In the genomic region with DNA sequence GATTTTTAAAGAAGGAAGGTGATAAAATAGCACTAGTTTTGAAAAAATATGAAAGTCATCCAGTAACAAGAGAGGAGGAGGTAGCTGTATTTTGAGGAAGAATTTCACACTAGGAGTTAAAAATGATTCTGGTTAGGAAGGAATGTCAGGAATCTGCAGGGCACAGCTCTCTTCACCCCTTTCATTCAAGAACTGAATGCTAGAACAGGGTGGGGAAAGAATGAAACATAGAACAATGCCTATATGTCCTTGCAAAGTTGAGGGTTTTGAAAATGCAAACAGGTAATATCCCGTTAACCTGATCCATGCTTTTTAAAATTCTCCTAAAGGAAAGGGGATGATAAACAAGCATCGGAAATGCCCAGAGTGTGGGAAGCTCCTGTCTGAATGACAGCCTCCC, we compare ENCODE assay signal across 27 mouse cellular contexts. TPM values are rescaled to one million over a fixed set of nuclear protein-coding genes. Genes with fewer than 3 reads are reported as not detected.
DNase-seq lines count a peak whose midpoint lies in the region; ATAC-seq and TF ChIP-seq lines count a peak whose summit lies in the region.
"Had no signal": no experiment of that assay in that cellular context is flagged by ENCODE, and none has a peak within 500 bp of the region (broad histone marks: within the 10 kb centered on the region; RNA-seq: fewer than 3 reads in every experiment).

No protein-coding gene starts in this region.

- WGBS in heart, embryonic 13.5 days = 43% methylated on average over 2 of the region's 2 CpGs
- 17% methylated on average over 2 of the region's 2 CpGs for WGBS in lung, embryonic 16.5 days
- 39% methylated on average over 2 of the region's 2 CpGs for WGBS in lung, adult 2 months

- H3K36me3 ChIP-seq in heart, embryonic 13.5 days = no peaks in the 10 kb centered on the region
- H3K36me3 ChIP-seq in lung, embryonic 16.5 days (ENCODE audit: control insufficient read depth, insufficient read depth, low read length) = no peaks in the 10 kb centered on the region
- H3K36me3 ChIP-seq: heart, embryonic 15.5 days; limb, embryonic 13.5 days; neural tube, embryonic 12.5 days had no signal

- H3K4me2 ChIP-seq in heart, embryonic 13.5 days = peak overlapping the region; percentile 19
- H3K4me2 ChIP-seq in lung, embryonic 16.5 days (ENCODE audit: low read depth, low read length) = no peak overlapping the region
- H3K4me2 ChIP-seq: heart, embryonic 15.5 days; hindbrain, embryonic 14.5 days; limb, embryonic 13.5 days; liver, embryonic 11.5 days; midbrain, embryonic 11.5 days; neural tube, embryonic 12.5 days had no signal

- H3K9ac ChIP-seq in heart, embryonic 13.5 days = no peak overlapping the region
- H3K9ac ChIP-seq in lung, embryonic 16.5 days (ENCODE audit: low read length) = no peak overlapping the region
- H3K9ac ChIP-seq: heart, embryonic 15.5 days; hindbrain, embryonic 14.5 days; limb, embryonic 13.5 days; neural tube, embryonic 12.5 days had no signal

- intact Hi-C loops in heart, postnatal 25 days (cut with DNase I) = no loop called here

- no peak for TF ChIP-seq CTCF in lung, adult 2 months (IDR thresholded peaks at IDR 0.05; ENCODE audit: insufficient read depth, low read length)

- no peak for DNase-seq in heart, postnatal 25 days (ENCODE audit: low spot score)
- no peak for DNase-seq in lung, adult 2 months
- peak; percentile 55 for DNase-seq in R1 (ENCODE audit: low read depth, low spot score)
- DNase-seq in adrenal gland, adult (ENCODE audit: inconsistent age in 2 of 2, low spot score in 1 of 2) = no peak
- DNase-seq in kidney, postnatal 10 days = no peak
- DNase-seq: cerebellum, adult 2 months; cerebellum, postnatal 14 days; gastrocnemius, adult 2 months; heart, adult 2 months; kidney, postnatal 36 days; right cerebral cortex, adult 18-20 months; spleen, adult 18-20 months; thymus, postnatal 25 days had no signal

- H3K27ac ChIP-seq in heart, embryonic 13.5 days (replicated peaks) = no peak overlapping the region
- no peak overlapping the region for H3K27ac ChIP-seq in lung, embryonic 16.5 days (ENCODE audit: low read length)
- H3K27ac ChIP-seq: gastrocnemius, adult 2 months; heart, adult 2 months; heart, embryonic 15.5 days; hindbrain, embryonic 14.5 days; layer of hippocampus, adult 2 months; left cerebral cortex, adult 2 months; limb, embryonic 13.5 days; neural tube, embryonic 12.5 days had no signal

- no peaks in the 10 kb centered on the region for H3K9me3 ChIP-seq in heart, embryonic 13.5 days
- no peaks in the 10 kb centered on the region for H3K9me3 ChIP-seq in lung, embryonic 16.5 days (ENCODE audit: control insufficient read depth, low read length)
- H3K9me3 ChIP-seq: heart, embryonic 15.5 days; limb, embryonic 13.5 days; neural tube, embryonic 12.5 days had no signal

- no peak for TF ChIP-seq POLR2A in lung, adult 2 months (IDR thresholded peaks at IDR 0.05; ENCODE audit: borderline replicate concordance, extremely low read depth, low read depth, low read length)

- H3K4me1 ChIP-seq in heart, embryonic 13.5 days = peaks cover 43% of the 10 kb centered on the region
- H3K4me1 ChIP-seq in lung, embryonic 16.5 days (replicated peaks; ENCODE audit: control insufficient read depth, insufficient read depth, low read length) = peaks cover 6% of the 10 kb centered on the region
- peaks cover 2% of the 10 kb centered on the region for H3K4me1 ChIP-seq in lung, adult 2 months (ENCODE audit: control insufficient read depth, insufficient read depth, low read length)
- H3K4me1 ChIP-seq: neural tube, embryonic 12.5 days had no signal

- no peaks in the 10 kb centered on the region for H3K27me3 ChIP-seq in heart, embryonic 13.5 days (replicated peaks)
- H3K27me3 ChIP-seq in lung, embryonic 16.5 days (ENCODE audit: control insufficient read depth, insufficient read depth, low read depth, low read length) = no peaks in the 10 kb centered on the region
- H3K27me3 ChIP-seq: heart, embryonic 15.5 days; limb, embryonic 13.5 days; neural tube, embryonic 12.5 days had no signal

- ATAC-seq in heart, embryonic 13.5 days (ENCODE audit: extremely low read depth, insufficient number of reproducible peaks, low FRiP score, low TSS enrichment) = no peak
- ATAC-seq in lung, embryonic 16.5 days (ENCODE audit: low read depth) = peak; percentile 56; the same call in 1 of the 2 replicates
- ATAC-seq: CD4-positive, CD25-positive, alpha-beta regulatory T cell, adult 4 months; forebrain, embryonic 14.5 days; intestine, postnatal 0 days; midbrain, embryonic 16.5 days had no signal

- no peak overlapping the region for H3K4me3 ChIP-seq in heart, embryonic 13.5 days
- H3K4me3 ChIP-seq in lung, embryonic 16.5 days (ENCODE audit: low read length) = no peak overlapping the region
- H3K4me3 ChIP-seq in lung, adult 2 months (replicated peaks; ENCODE audit: extremely low read depth, low read depth, low read length) = no peak overlapping the region
- H3K4me3 ChIP-seq: gastrocnemius, adult 2 months; heart, adult 2 months; heart, embryonic 15.5 days; layer of hippocampus, adult 2 months; left cerebral cortex, adult 2 months; limb, embryonic 13.5 days; neural tube, embryonic 12.5 days had no signal

RNA-seq across cellular contexts. Expression of gene Trdmt1, which starts 9.5 kb away (rescaled TPM):
- 9.3 and 9.4 TPM in 2 replicates for polyA plus RNA-seq in heart, embryonic 13.5 days (2015; fragmentation: Nextera tagmentation; extraction: Ambion mirVana)
- 1 to 10 TPM; 6.8 to 8.6 TPM for total RNA-seq in heart, postnatal 25 days (2021)
- 14.8 and 16.5 TPM in 2 replicates for polyA plus RNA-seq in lung, embryonic 16.5 days (2015; fragmentation: Nextera tagmentation; extraction: Ambion mirVana)
- polyA plus RNA-seq in lung, adult 2 months (2012; rRNA removed) = 2.2 and 4.2 TPM in 2 replicates

RNA-seq across cellular contexts. Expression of gene Vim, which starts 19.8 kb away (rescaled TPM):
- polyA plus RNA-seq in heart, embryonic 13.5 days (2015; fragmentation: Nextera tagmentation; extraction: Ambion mirVana) = 968 and 987 TPM in 2 replicates
- 100 to 1,000 TPM; 334 to 431 TPM for total RNA-seq in heart, postnatal 25 days (2021)
- 922 and 967 TPM in 2 replicates for polyA plus RNA-seq in lung, embryonic 16.5 days (2015; fragmentation: Nextera tagmentation; extraction: Ambion mirVana)
- polyA plus RNA-seq in lung, adult 2 months (2012; rRNA removed) = 1,792 and 2,353 TPM in 2 replicates
